ENCODE assay signal across 8 mouse cellular contexts in genomic region chr17:50190131-50191015, GRCm38 (mm10). TPM values are rescaled to one million over a fixed set of nuclear protein-coding genes. Genes with fewer than 3 reads are reported as not detected.
DNase-seq lines count a peak whose midpoint lies in the region; ATAC-seq and TF ChIP-seq lines count a peak whose summit lies in the region.

Gene Rftn1, minus strand, starts transcription at chr17:50190674.

- peak within 1 kb of the TSS; percentile 99 for H3K4me2 ChIP-seq in forebrain, embryonic 13.5 days

- peak within 1 kb of the TSS; percentile 6 for H3K27ac ChIP-seq in forebrain, embryonic 13.5 days
- H3K27ac ChIP-seq in layer of hippocampus, adult 2 months: peak within 1 kb of the TSS; percentile 88

- peaks cover 38% of the 10 kb centered on the region for H3K27me3 ChIP-seq in forebrain, embryonic 13.5 days

- H3K4me3 ChIP-seq in forebrain, embryonic 13.5 days: peak within 1 kb of the TSS; percentile 69
- peak within 1 kb of the TSS; percentile 69 for H3K4me3 ChIP-seq in layer of hippocampus, adult 2 months

- H3K4me1 ChIP-seq in forebrain, embryonic 13.5 days: peaks cover 31% of the 10 kb centered on the region

- H3K9me3 ChIP-seq in forebrain, embryonic 13.5 days (replicated peaks): no peaks in the 10 kb centered on the region

- H3K9ac ChIP-seq in forebrain, embryonic 13.5 days: peak within 1 kb of the TSS; percentile 73

- ATAC-seq in forebrain, embryonic 13.5 days: peak; percentile 36

- H3K36me3 ChIP-seq in forebrain, embryonic 13.5 days (ENCODE audit: poor library complexity, severe bottlenecking): no peaks in the 10 kb centered on the region

- WGBS in forebrain, embryonic 13.5 days: 1% methylated on average over 54 of the region's 79 CpGs

- TF ChIP-seq CTCF in layer of hippocampus, adult 2 months (conservative IDR thresholded peaks at IDR 0.05): no peak

- peak; percentile 76 for DNase-seq in CD4-positive, CD25-positive, alpha-beta regulatory T cell, adult 2 months (ENCODE audit: low read depth, low spot score)
- peak; percentile 40 to 73 for DNase-seq in adrenal gland, adult (ENCODE audit: inconsistent age in 2 of 2, low spot score in 1 of 2)
- DNase-seq in heart, postnatal 4 days: peak; percentile 78
- peak in 1 of 2 experiments; percentile 36 for DNase-seq in layer of hippocampus, adult 2 months (ENCODE audit: low spot score in 2 of 2)
- peak; percentile 67 for DNase-seq in lung, postnatal 10 days
- DNase-seq in ovary, postnatal 10 days (ENCODE audit: low spot score): peak; percentile 21
- peak; percentile 48 to 68 for DNase-seq in urinary bladder, postnatal 4 days (ENCODE audit: low spot score in 2 of 2)

RNA-seq across cellular contexts. Expression of gene Rftn1, which starts in this region (rescaled TPM):
- 15.3 and 18.7 TPM in 2 replicates for polyA plus RNA-seq in forebrain, embryonic 13.5 days (2015; fragmentation: Nextera tagmentation; extraction: Ambion mirVana)
- total RNA-seq in heart, postnatal 4 days (2021): 10 to 100 TPM; 70.3 to 80.9 TPM
- total RNA-seq in layer of hippocampus, adult 2 months (2021): 10 to 100 TPM; 14.3 to 16.5 TPM

Comparison
In these comparisons a context has a peak if more than half of its experiments do, and no peak if none do; other contexts are left out.
1. RNA of gene Rftn1 (total RNA-seq): 70.3 to 80.9 TPM in heart, postnatal 4 days; 14.3 to 16.5 TPM in layer of hippocampus, adult 2 months; every median in the first group is over 4 times any median in the second.